Mouse (Mus musculus): ENCODE results near the gene Btbd10.

Gene Btbd10

GRCm38 (mm10) chr7:113368746-113369619 lies at the start of gene Btbd10:
Gene Btbd10, minus strand, starts transcription at chr7:113369392.
- DNase-seq (ENCODE audit: low spot score in 2 of 2), result peak; percentile 92 to 97

- no peak for DNase-seq (ENCODE audit: low spot score in 2 of 2)
These were observed 47.3 kb upstream of the Btbd10 start for GRCm38 (mm10) chr7:113416536-113416935.

- no peak for DNase-seq (ENCODE audit: low spot score in 2 of 2)
These were observed 46.1 kb upstream of the Btbd10 start for GRCm38 (mm10) chr7:113415256-113415655.

GRCm38 (mm10) chr7:113408712-113409111 lies 39.5 kb upstream of the Btbd10 start:
- DNase-seq (ENCODE audit: low spot score in 2 of 2), result no peak

GRCm38 (mm10) chr7:113398083-113398482 lies 28.9 kb upstream of the Btbd10 start:
- DNase-seq (ENCODE audit: low spot score in 2 of 2), result no peak

GRCm38 (mm10) chr7:113396661-113397060 lies 27.5 kb upstream of the Btbd10 start:
- no peak for DNase-seq (ENCODE audit: low spot score in 2 of 2)

- no peak for DNase-seq (ENCODE audit: low spot score in 2 of 2)
These were observed 22.4 kb upstream of the Btbd10 start for GRCm38 (mm10) chr7:113391619-113392018.

GRCm38 (mm10) chr7:113388470-113388869 lies 19.3 kb upstream of the Btbd10 start, which contains the start of gene Pth:
Gene Pth, minus strand, starts transcription at chr7:113388570.
- no peak for DNase-seq (ENCODE audit: low spot score in 2 of 2)

GRCm38 (mm10) chr7:113377875-113378658 lies 8.9 kb upstream of the Btbd10 start:
- peak; percentile 45 to 48 for DNase-seq (ENCODE audit: low spot score in 2 of 2)

- DNase-seq (ENCODE audit: low spot score in 2 of 2), result no peak
These were observed 3.5 kb upstream of the Btbd10 start for GRCm38 (mm10) chr7:113372682-113373081.

GRCm38 (mm10) chr7:113369620-113370340 lies 588 bp upstream of the Btbd10 start:
- peak; percentile 53 to 74 for DNase-seq (ENCODE audit: low spot score in 2 of 2)

- DNase-seq (ENCODE audit: low spot score in 2 of 2), result no peak
These were observed 1.8 kb downstream of the Btbd10 start for GRCm38 (mm10) chr7:113367440-113367839.

GRCm38 (mm10) chr7:113349089-113349488 lies 20.1 kb downstream of the Btbd10 start:
- DNase-seq (ENCODE audit: low spot score in 2 of 2), result no peak

- DNase-seq (ENCODE audit: low spot score in 2 of 2), result no peak
These were observed 21.5 kb downstream of the Btbd10 start for GRCm38 (mm10) chr7:113347694-113348093.

- peak; percentile 45 to 73 for DNase-seq (ENCODE audit: low spot score in 2 of 2)
These were observed 21.9 kb downstream of the Btbd10 start for GRCm38 (mm10) chr7:113347271-113347670.

- no peak for DNase-seq (ENCODE audit: low spot score in 2 of 2)
These were observed 33.9 kb downstream of the Btbd10 start for GRCm38 (mm10) chr7:113335250-113335649.

- DNase-seq (ENCODE audit: low spot score in 2 of 2), result no peak
These were observed 35.2 kb downstream of the Btbd10 start for GRCm38 (mm10) chr7:113334036-113334435.

GRCm38 (mm10) chr7:113320128-113320527 lies 49.1 kb downstream of the Btbd10 start:
- DNase-seq (ENCODE audit: low spot score in 2 of 2), result no peak

- peak in 1 of 2 experiments; percentile 58 for DNase-seq (ENCODE audit: low spot score in 2 of 2)
These were observed 57.4 kb downstream of the Btbd10 start for GRCm38 (mm10) chr7:113311784-113312183.

GRCm38 (mm10) chr7:113310136-113310535 lies 59.1 kb downstream of the Btbd10 start:
- no peak for DNase-seq (ENCODE audit: low spot score in 2 of 2)

- DNase-seq (ENCODE audit: low spot score in 2 of 2), result no peak
These were observed 71.4 kb downstream of the Btbd10 start for GRCm38 (mm10) chr7:113297813-113298212.
